Mouse (Mus musculus) cerebral cortex, adult 2 months (tissue): ENCODE measurements around the gene Cops7a.

Experiments
- WGBS: fragments of 180-500 bp; shearing (Covaris S2); methylation state at CpG from one replicate; pipeline ENCODE4 v1.1.7; 2018; 5-methylcytosine and 5-hydroxymethylcytosine counted together

Cops7a gene

GRCm38 (mm10) chr6:124918890-124919627 lies 46.3 kb downstream of the Cops7a start:
- 15% methylated on average over 14 of the region's 14 CpGs for WGBS

- 10% methylated on average over 7 of the region's 7 CpGs for WGBS
These were observed 47.0 kb downstream of the Cops7a start for GRCm38 (mm10) chr6:124918331-124918690.

- WGBS, result under 1% methylated on average over 75 of the region's 89 CpGs
These were observed 47.6 kb downstream of the Cops7a start for GRCm38 (mm10) chr6:124917518-124918330.

GRCm38 (mm10) chr6:124916695-124917517 lies 48.4 kb downstream of the Cops7a start:
- under 1% methylated on average over 58 of the region's 67 CpGs for WGBS

GRCm38 (mm10) chr6:124915942-124916694 lies 49.2 kb downstream of the Cops7a start:
- WGBS, result 2% methylated on average over 12 of the region's 12 CpGs

- 13% methylated on average over 22 of the region's 22 CpGs for WGBS
These were observed 50.0 kb downstream of the Cops7a start for GRCm38 (mm10) chr6:124915160-124915941.

- 66% methylated on average over 7 of the region's 7 CpGs for WGBS
These were observed 50.8 kb downstream of the Cops7a start for GRCm38 (mm10) chr6:124914511-124914910.

- whole genome bisulfite sequencing, result 68% methylated on average over 14 of the region's 14 CpGs
These were observed 51.5 kb downstream of the Cops7a start for GRCm38 (mm10) chr6:124913721-124914285.

- 48% methylated on average over 6 of the region's 6 CpGs for WGBS
These were observed 52.1 kb downstream of the Cops7a start for GRCm38 (mm10) chr6:124913214-124913613.

GRCm38 (mm10) chr6:124911533-124912218 lies 53.7 kb downstream of the Cops7a start, which contains the start of gene Lag3:
Gene Lag3 (minus strand): TSS chr6:124911705.
- 35% methylated on average over 12 of the region's 13 CpGs for WGBS

- 35% methylated on average over 32 of the region's 32 CpGs for WGBS
These were observed 55.3 kb downstream of the Cops7a start for GRCm38 (mm10) chr6:124910032-124910431.
